13 mouse cellular contexts compared by ENCODE assay signal in the genomic region with DNA sequence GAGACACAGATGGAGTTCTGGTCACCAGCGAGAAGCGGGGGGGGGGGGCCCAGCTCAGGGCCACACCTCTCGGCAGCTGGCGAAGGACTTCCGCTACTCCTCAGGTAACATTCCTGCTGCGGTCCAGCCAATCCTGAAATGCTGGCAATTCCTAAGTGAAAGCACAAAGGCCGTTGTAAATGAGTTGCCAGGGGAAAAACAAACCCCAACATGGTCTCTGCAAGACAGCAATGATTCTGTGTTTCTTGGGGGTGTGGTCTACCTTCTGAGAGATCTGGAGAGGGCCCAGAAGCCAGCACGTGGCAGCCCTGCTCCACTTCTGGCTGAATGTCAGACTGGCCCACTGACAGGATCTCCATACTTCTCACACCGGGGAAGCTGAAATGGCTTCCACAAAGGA. TPM values are rescaled to one million over a fixed set of nuclear protein-coding genes. Genes with fewer than 3 reads are reported as not detected.
DNase-seq lines count a peak whose midpoint lies in the region; ATAC-seq and TF ChIP-seq lines count a peak whose summit lies in the region.
"Had no signal": no experiment of that assay in that cellular context is flagged by ENCODE, and none has a peak within 500 bp of the region (broad histone marks: within the 10 kb centered on the region; RNA-seq: fewer than 3 reads in every experiment).

No protein-coding gene starts in this region.

- H3K27ac ChIP-seq in midbrain, embryonic 11.5 days (ENCODE audit: low read depth, low read length): no peak overlapping the region
- no peak overlapping the region for H3K27ac ChIP-seq in midbrain, embryonic 14.5 days (replicated peaks; ENCODE audit: low read depth, low read length)
- no peak overlapping the region for H3K27ac ChIP-seq in embryonic facial prominence, embryonic 10.5 days (replicated peaks)
- H3K27ac ChIP-seq in stomach, postnatal 0 days (replicated peaks): no peak overlapping the region
- H3K27ac ChIP-seq: embryonic facial prominence, embryonic 15.5 days; hindbrain, embryonic 14.5 days; limb, embryonic 15.5 days had no signal

- no peak overlapping the region for H3K4me2 ChIP-seq in midbrain, embryonic 11.5 days
- H3K4me2 ChIP-seq in midbrain, embryonic 14.5 days (ENCODE audit: low read length): no peak overlapping the region
- no peak overlapping the region for H3K4me2 ChIP-seq in stomach, postnatal 0 days (replicated peaks; ENCODE audit: low read depth)
- H3K4me2 ChIP-seq: embryonic facial prominence, embryonic 15.5 days; hindbrain, embryonic 14.5 days; limb, embryonic 15.5 days had no signal

- 53% methylated on average over 9 of the region's 9 CpGs for WGBS in midbrain, embryonic 11.5 days
- 53% methylated on average over 9 of the region's 9 CpGs for WGBS in midbrain, embryonic 14.5 days
- WGBS in embryonic facial prominence, embryonic 10.5 days: 34% methylated on average over 9 of the region's 9 CpGs
- 27% methylated on average over 9 of the region's 9 CpGs for WGBS in stomach, postnatal 0 days

- H3K27me3 ChIP-seq in midbrain, embryonic 11.5 days (ENCODE audit: control insufficient read depth, insufficient read depth, low read length): no peaks in the 10 kb centered on the region
- no peaks in the 10 kb centered on the region for H3K27me3 ChIP-seq in midbrain, embryonic 14.5 days (ENCODE audit: control insufficient read depth, insufficient read depth, low read length)
- no peaks in the 10 kb centered on the region for H3K27me3 ChIP-seq in embryonic facial prominence, embryonic 10.5 days (replicated peaks; ENCODE audit: low read depth, poor library complexity, severe bottlenecking)
- no peaks in the 10 kb centered on the region for H3K27me3 ChIP-seq in stomach, postnatal 0 days (ENCODE audit: control insufficient read depth, insufficient read depth, low read length)
- H3K27me3 ChIP-seq: embryonic facial prominence, embryonic 15.5 days; limb, embryonic 15.5 days had no signal

- intact Hi-C loops in gastrocnemius, postnatal 36 days (cut with DNase I): no loop called here

- H3K36me3 ChIP-seq in midbrain, embryonic 11.5 days (ENCODE audit: control insufficient read depth, insufficient read depth, low read length): no peaks in the 10 kb centered on the region
- H3K36me3 ChIP-seq in midbrain, embryonic 14.5 days (ENCODE audit: control insufficient read depth, insufficient read depth, low read length): no peaks in the 10 kb centered on the region
- no peaks in the 10 kb centered on the region for H3K36me3 ChIP-seq in embryonic facial prominence, embryonic 10.5 days (replicated peaks)
- no peaks in the 10 kb centered on the region for H3K36me3 ChIP-seq in stomach, postnatal 0 days (ENCODE audit: control insufficient read depth, insufficient read depth, low read length)
- H3K36me3 ChIP-seq: embryonic facial prominence, embryonic 15.5 days; limb, embryonic 15.5 days had no signal

- no peaks in the 10 kb centered on the region for H3K4me1 ChIP-seq in midbrain, embryonic 11.5 days (ENCODE audit: control insufficient read depth, insufficient read depth, low read length)
- no peaks in the 10 kb centered on the region for H3K4me1 ChIP-seq in midbrain, embryonic 14.5 days (ENCODE audit: control insufficient read depth, insufficient read depth, low read length)
- peaks cover 14% of the 10 kb centered on the region for H3K4me1 ChIP-seq in embryonic facial prominence, embryonic 10.5 days
- no peaks in the 10 kb centered on the region for H3K4me1 ChIP-seq in stomach, postnatal 0 days (replicated peaks; ENCODE audit: control insufficient read depth, insufficient read depth)
- H3K4me1 ChIP-seq: embryonic facial prominence, embryonic 15.5 days had no signal

- no peak overlapping the region for H3K4me3 ChIP-seq in midbrain, embryonic 11.5 days (ENCODE audit: low read depth, low read length)
- H3K4me3 ChIP-seq in midbrain, embryonic 14.5 days (replicated peaks; ENCODE audit: low read depth, low read length): no peak overlapping the region
- no peak overlapping the region for H3K4me3 ChIP-seq in embryonic facial prominence, embryonic 10.5 days
- no peak overlapping the region for H3K4me3 ChIP-seq in stomach, postnatal 0 days (ENCODE audit: low read depth, low read length)
- H3K4me3 ChIP-seq: embryonic facial prominence, embryonic 15.5 days; limb, embryonic 15.5 days had no signal

- ATAC-seq in midbrain, embryonic 11.5 days (ENCODE audit: low FRiP score): no peak
- ATAC-seq in midbrain, embryonic 14.5 days (ENCODE audit: low FRiP score, low TSS enrichment): no peak
- ATAC-seq in stomach, postnatal 0 days (ENCODE audit: low FRiP score, low TSS enrichment): peak; percentile 41; the same call in 1 of the 2 replicates

- TF ChIP-seq CTCF in stomach, postnatal 0 days (IDR thresholded peaks at IDR 0.05; ENCODE audit: low read depth): no peak

- peak; percentile 56 for DNase-seq in midbrain, embryonic 11.5 days (ENCODE audit: low spot score, missing footprints)
- no peak for DNase-seq in midbrain, embryonic 14.5 days
- peak; percentile 16 for DNase-seq in embryonic facial prominence, embryonic 10.5 days (ENCODE audit: low spot score)
- DNase-seq in kidney, postnatal 36 days: peak; percentile 77
- peak; percentile 41 for DNase-seq in stomach, postnatal 0 days (ENCODE audit: low spot score)
- DNase-seq in neural tube, embryonic 10.5 days (ENCODE audit: extremely low spot score, low spot score): no peak
- no peak for DNase-seq in ovary, adult 18-20 months (ENCODE audit: low spot score)
- DNase-seq in gastrocnemius, postnatal 36 days: no peak
- DNase-seq: adrenal gland, postnatal 14 days; gastrocnemius, postnatal 10 days had no signal

- H3K9ac ChIP-seq in midbrain, embryonic 11.5 days (ENCODE audit: low read length): no peak overlapping the region
- H3K9ac ChIP-seq in midbrain, embryonic 14.5 days (replicated peaks; ENCODE audit: low read length): no peak overlapping the region
- no peak overlapping the region for H3K9ac ChIP-seq in stomach, postnatal 0 days (ENCODE audit: low read length)
- H3K9ac ChIP-seq: embryonic facial prominence, embryonic 15.5 days; hindbrain, embryonic 14.5 days; limb, embryonic 15.5 days had no signal

- H3K9me3 ChIP-seq in midbrain, embryonic 11.5 days (ENCODE audit: control insufficient read depth, low read length): no peaks in the 10 kb centered on the region
- H3K9me3 ChIP-seq in midbrain, embryonic 14.5 days (ENCODE audit: control insufficient read depth, low read length): no peaks in the 10 kb centered on the region
- H3K9me3 ChIP-seq in embryonic facial prominence, embryonic 10.5 days: no peaks in the 10 kb centered on the region
- H3K9me3 ChIP-seq in stomach, postnatal 0 days (ENCODE audit: control insufficient read depth, low read length): no peaks in the 10 kb centered on the region
- H3K9me3 ChIP-seq: embryonic facial prominence, embryonic 15.5 days; limb, embryonic 15.5 days had no signal

- TF ChIP-seq EP300 in stomach, postnatal 0 days (optimal IDR thresholded peaks at IDR 0.05): no peak

RNA-seq across cellular contexts. Expression of a gene that starts 34.7 kb away (rescaled TPM):
- 0.15 and 0.28 TPM in 2 replicates for polyA plus RNA-seq in midbrain, embryonic 11.5 days (2014; fragmentation: Nextera tagmentation; extraction: Ambion mirVana)
- polyA plus RNA-seq in midbrain, embryonic 14.5 days (2014; fragmentation: Nextera tagmentation; extraction: Ambion mirVana): 0.76 and 0.84 TPM in 2 replicates
- polyA plus RNA-seq in embryonic facial prominence, embryonic 10.5 days (2016; fragmentation: Nextera tagmentation; extraction: Ambion mirVana): 0.20 and 0.22 TPM in 2 replicates
- polyA plus RNA-seq in stomach, postnatal 0 days (2015; fragmentation: Nextera tagmentation; extraction: Ambion mirVana): 0.36 and 0.54 TPM in 2 replicates
- under 1 TPM; 0.54 TPM for total RNA-seq in gastrocnemius, postnatal 36 days (2021)

Comparison
In these comparisons a context has a peak if more than half of its experiments do, and no peak if none do; other contexts are left out.
1. DNase-seq: peak in midbrain, embryonic 11.5 days (single experiment), embryonic facial prominence, embryonic 10.5 days (single experiment), kidney, postnatal 36 days (2 of 2) and stomach, postnatal 0 days (single experiment); none in midbrain, embryonic 14.5 days (single experiment), neural tube, embryonic 10.5 days (single experiment), ovary, adult 18-20 months (single experiment) and gastrocnemius, postnatal 36 days (0 of 2).